Mouse (Mus musculus) ES-E14 (cell line): ENCODE results near the gene Lmx1a. TPM values are rescaled to one million over a fixed set of nuclear protein-coding genes. Genes with fewer than 3 reads are reported as not detected.

Source experiments
- DNase-seq: peaks from one replicate; pipeline ENCODE4 v3.0.0-alpha.2; 2013; ENCODE audit warnings: low read depth, low spot score
- H3K27ac ChIP-seq: 2 replicates; pipeline ENCODE4 v1.5.1; 2012; ENCODE audit warnings: low read depth, mild to moderate bottlenecking, low read length, moderate library complexity, mixed read lengths; ENCODE audit not compliant: poor library complexity, insufficient read depth, severe bottlenecking
- H3K36me3 ChIP-seq: 2 replicates; pipeline ENCODE4 v1.6.1; 2012; ENCODE audit warnings: mild to moderate bottlenecking, low read length, moderate library complexity, mixed read lengths; ENCODE audit not compliant: control insufficient read depth, poor library complexity, insufficient read depth, severe bottlenecking
- H3K4me1 ChIP-seq, 2 experiments: fragments of 150-350 bp in 1 of 2; sonication (generic) in 1 of 2; 2 replicates each; pipeline ENCODE4 v1.6.1; 2012; ENCODE audit warnings: low read length in 2 of 2, mild to moderate bottlenecking in 1 of 2, mixed read lengths in 1 of 2; ENCODE audit not compliant: control insufficient read depth in 2 of 2, insufficient read depth in 2 of 2, poor library complexity in 1 of 2
- H3K4me3 ChIP-seq, 2 experiments: fragments of 150-350 bp in 1 of 2; sonication (generic) in 1 of 2; 2 replicates each; pipeline ENCODE4 v1.5.1; 2012; ENCODE audit warnings: low read length in 2 of 2, low read depth in 1 of 2, mild to moderate bottlenecking in 1 of 2, mixed read lengths in 1 of 2; ENCODE audit not compliant: insufficient read depth in 1 of 2, poor library complexity in 1 of 2, severe bottlenecking in 1 of 2
- H3K9ac ChIP-seq: 2 replicates; pipeline ENCODE4 v1.6.1; 2012; ENCODE audit warnings: low read depth, mild to moderate bottlenecking, low read length, mixed read lengths; ENCODE audit not compliant: poor library complexity, insufficient read depth, severe bottlenecking
- H3K9me3 ChIP-seq: fragments of 150-350 bp; sonication (generic); 2 replicates; pipeline ENCODE4 v1.6.1; 2012; ENCODE audit warnings: low read depth, mild to moderate bottlenecking, low read length; ENCODE audit not compliant: control insufficient read depth, insufficient read depth
- CHD2 ChIP-seq: IDR thresholded peaks from 2 replicates; pipeline ENCODE4 v1.6.1; 2014; ENCODE audit warnings: mild to moderate bottlenecking, low read depth, low read length, inconsistent platforms
- HCFC1 ChIP-seq: IDR thresholded peaks from 2 replicates; pipeline ENCODE4 v1.6.1; 2012; ENCODE audit warnings: low read length, inconsistent platforms, borderline replicate concordance; ENCODE audit not compliant: insufficient read depth
- MAFK ChIP-seq: IDR thresholded peaks from 2 replicates; pipeline ENCODE4 v1.6.1; 2014; ENCODE audit warnings: mild to moderate bottlenecking, low read depth, low read length, inconsistent platforms; ENCODE audit not compliant: insufficient read depth
- ZC3H11A ChIP-seq: IDR thresholded peaks from 2 replicates; pipeline ENCODE4 v1.6.1; 2012; ENCODE audit warnings: low read depth, mild to moderate bottlenecking, inconsistent platforms, low read length, borderline replicate concordance
- ZNF384 ChIP-seq: IDR thresholded peaks from 2 replicates; pipeline ENCODE4 v1.6.1; 2012; ENCODE audit warnings: low read depth, low read length, inconsistent platforms
- in situ Hi-C, 2 experiments: fragments of 600-800 bp; cut with MboI; formaldehyde crosslinking; loops; one replicate each; pipeline ENCODE4 v1.15.1; 2025; ENCODE audit warnings: low sequenced_read_pairs in 2 of 2, inconsistent platforms in 1 of 2; ENCODE audit not compliant: unreplicated experiment in 2 of 2
- total RNA-seq: library from RNA; depleted of rRNA; stranded (reverse); fragments of 300-350 nt; gene quantifications from 2 replicates; pipeline ENCODE4 v1.2.3, GENCODE M21; 2012

The Lmx1a gene
- total RNA-seq, 1 experiment, result 1.4 TPM

- Histone ChIP-seq H3K4me3 (no peak overlapping the region), H3K9ac (no peak overlapping the region), H3K9me3 (no peaks in the 10 kb centered on the region), H3K4me1 (peaks cover 0 to 2% of the 10 kb centered on the region in 2 experiments; a peak in 2 of 4 replicates), H3K36me3 (no peaks in the 10 kb centered on the region), H3K27ac (no peak overlapping the region)
- in situ Hi-C loops, result no loop called here
- no peak for DNase-seq
- TF ChIP-seq CHD2 (no peak), HCFC1 (no peak), ZC3H11A (no peak), MAFK (no peak), ZNF384 (no peak)
Measured at GRCm38 (mm10) chr1:167659065-167659464, 30.0 kb upstream of the Lmx1a start.

GRCm38 (mm10) chr1:167660521-167661101 lies 28.4 kb upstream of the Lmx1a start:
- in situ Hi-C loops, result no loop called here
- DNase-seq, result no peak
- TF ChIP-seq ZC3H11A, result no peak
- TF ChIP-seq CHD2, result no peak
- no peak for TF ChIP-seq HCFC1
- TF ChIP-seq ZNF384, result no peak
- TF ChIP-seq MAFK, result no peak
- Histone ChIP-seq H3K4me1 (peaks cover 0 to 2% of the 10 kb centered on the region in 2 experiments; a peak in 2 of 4 replicates), H3K4me3 (peak overlapping the region; percentile 38 to 59), H3K27ac (no peak overlapping the region), H3K36me3 (no peaks in the 10 kb centered on the region), H3K9ac (no peak overlapping the region), H3K9me3 (no peaks in the 10 kb centered on the region)

- Histone ChIP-seq H3K9ac (no peak overlapping the region; the same call in 1 of the 2 replicates), H3K4me3 (peak overlapping the region; percentile 38 to 59), H3K4me1 (peaks cover 0 to 2% of the 10 kb centered on the region in 2 experiments; a peak in 2 of 4 replicates), H3K9me3 (no peaks in the 10 kb centered on the region), H3K27ac (no peak overlapping the region), H3K36me3 (no peaks in the 10 kb centered on the region)
- in situ Hi-C loops, result no loop called here
- no peak for DNase-seq
- TF ChIP-seq ZC3H11A, result no peak
- no peak for TF ChIP-seq CHD2
- no peak for TF ChIP-seq MAFK
- no peak for TF ChIP-seq ZNF384
- no peak for TF ChIP-seq HCFC1
Measured at GRCm38 (mm10) chr1:167661123-167661522, 27.9 kb upstream of the Lmx1a start.

GRCm38 (mm10) chr1:167663136-167663535 lies 25.9 kb upstream of the Lmx1a start:
- no peak overlapping the region for H3K9ac ChIP-seq
- H3K27ac ChIP-seq, result no peak overlapping the region
- H3K4me1 ChIP-seq, result peaks cover 0 to 2% of the 10 kb centered on the region in 2 experiments; a peak in 2 of 4 replicates
- H3K36me3 ChIP-seq, result no peaks in the 10 kb centered on the region
- no peaks in the 10 kb centered on the region for H3K9me3 ChIP-seq
- TF ChIP-seq ZC3H11A (no peak), HCFC1 (no peak), MAFK (no peak), ZNF384 (no peak), CHD2 (no peak)
- in situ Hi-C loops, result no loop called here
- H3K4me3 ChIP-seq, result no peak overlapping the region
- DNase-seq, result no peak
